Mouse (Mus musculus): ENCODE measurements around the gene Lypd6b. TPM values are rescaled to one million over a fixed set of nuclear protein-coding genes. Genes with fewer than 3 reads are reported as not detected.

Lypd6b gene
- polyA plus RNA-seq, 1 experiment, result not detected

DNA sequence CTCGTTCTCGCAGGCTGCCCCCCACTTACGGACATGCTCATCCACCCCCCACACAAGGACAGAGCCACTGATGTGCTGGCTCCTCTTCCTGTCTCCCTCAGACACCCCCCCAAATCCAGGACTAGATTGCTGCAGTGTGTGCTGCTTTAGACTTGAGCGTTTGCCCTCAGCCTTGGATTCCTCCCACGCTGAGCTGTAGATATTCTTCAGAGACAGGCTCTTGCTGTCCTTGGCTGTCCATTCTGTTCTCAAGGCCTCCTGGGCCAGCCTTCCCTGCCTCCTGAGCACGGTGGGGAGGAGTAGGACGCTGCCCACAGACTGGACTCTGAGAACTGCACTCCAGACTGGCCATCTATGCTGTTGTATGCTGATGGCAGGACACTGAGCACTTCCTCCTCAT lies 40.5 kb upstream of the Lypd6b start:
- Histone ChIP-seq H3K36me3 (ENCODE audit: control insufficient read depth) (no peaks in the 10 kb centered on the region), H3K4me3 (replicated peaks) (no peak overlapping the region), H3K4me1 (ENCODE audit: control insufficient read depth) (no peaks in the 10 kb centered on the region), H3K9me3 (ENCODE audit: control insufficient read depth, low read length) (no peaks in the 10 kb centered on the region), H3K27me3 (ENCODE audit: control insufficient read depth) (no peaks in the 10 kb centered on the region)
- TF ChIP-seq TAL1 (IDR thresholded peaks at IDR 0.05; ENCODE audit: low read length), result no peak
- TF ChIP-seq GATA1 (IDR thresholded peaks at IDR 0.05; ENCODE audit: low read length), result no peak

DNA sequence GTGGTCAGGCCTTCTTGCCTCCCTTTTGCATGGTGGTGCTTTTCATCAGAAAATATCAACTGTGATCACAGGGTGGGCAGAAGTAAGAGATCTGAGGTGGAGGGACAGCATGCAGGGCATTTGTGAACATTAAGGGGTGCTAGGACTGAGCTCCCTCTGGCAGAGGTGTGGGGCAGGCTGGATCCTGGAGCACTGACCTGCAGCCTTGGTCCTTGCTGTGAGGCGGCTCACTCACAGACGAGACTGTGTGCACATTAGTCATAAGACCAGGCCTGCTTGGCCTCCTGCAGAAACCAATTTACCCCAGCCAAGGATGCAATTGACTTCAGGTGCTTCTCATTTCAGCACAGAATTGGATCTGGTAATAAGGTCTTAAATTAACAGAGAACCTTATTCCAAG lies 39.8 kb upstream of the Lypd6b start:
- Histone ChIP-seq H3K4me1 (ENCODE audit: control insufficient read depth) (no peaks in the 10 kb centered on the region), H3K27me3 (ENCODE audit: control insufficient read depth) (no peaks in the 10 kb centered on the region), H3K36me3 (ENCODE audit: control insufficient read depth) (no peaks in the 10 kb centered on the region), H3K9me3 (ENCODE audit: control insufficient read depth, low read length) (no peaks in the 10 kb centered on the region), H3K4me3 (replicated peaks) (no peak overlapping the region)
- TF ChIP-seq GATA1 (IDR thresholded peaks at IDR 0.05; ENCODE audit: low read length) (no peak), TAL1 (IDR thresholded peaks at IDR 0.05; ENCODE audit: low read length) (no peak)

DNA sequence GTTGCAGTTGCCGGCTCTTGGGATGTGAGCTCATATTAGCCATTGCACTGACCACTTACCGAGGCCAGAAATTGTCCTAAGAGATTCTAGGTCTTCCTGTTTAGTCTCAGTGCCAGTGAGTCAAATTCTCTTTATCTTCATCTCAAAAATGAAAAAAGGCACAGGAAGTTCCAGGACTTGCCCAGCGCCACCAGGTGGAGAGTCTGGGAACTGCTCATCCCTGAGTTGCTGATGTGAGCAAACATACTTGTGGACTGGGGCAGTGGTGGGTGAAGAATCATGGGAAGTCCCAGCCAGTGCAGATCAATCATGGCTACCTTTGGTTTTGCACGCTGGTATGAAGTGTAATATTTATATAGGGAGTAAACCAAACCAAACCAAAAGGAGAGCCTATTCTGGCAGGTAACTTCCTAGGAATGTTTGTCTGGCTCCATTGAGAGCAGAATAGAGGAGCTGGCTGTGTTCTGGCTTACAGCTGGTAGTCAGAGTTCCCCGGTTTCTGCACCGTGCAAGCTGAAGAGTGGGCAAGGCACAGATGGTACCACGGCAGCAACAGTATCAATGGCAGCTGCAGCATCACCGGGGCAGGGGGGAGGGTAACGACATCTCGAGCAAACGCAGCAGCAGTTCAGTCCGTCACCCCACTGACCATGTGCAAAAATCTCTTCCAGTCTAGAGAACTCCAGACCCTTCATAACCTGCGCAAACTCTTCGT lies 38.7 kb upstream of the Lypd6b start:
- H3K4me3 ChIP-seq (replicated peaks), result no peak overlapping the region
- H3K4me1 ChIP-seq (ENCODE audit: control insufficient read depth), result no peaks in the 10 kb centered on the region
- no peaks in the 10 kb centered on the region for H3K36me3 ChIP-seq (ENCODE audit: control insufficient read depth)
- no peaks in the 10 kb centered on the region for H3K9me3 ChIP-seq (ENCODE audit: control insufficient read depth, low read length)
- H3K27me3 ChIP-seq (ENCODE audit: control insufficient read depth), result no peaks in the 10 kb centered on the region
- TF ChIP-seq GATA1 (IDR thresholded peaks at IDR 0.05; ENCODE audit: low read length) (no peak), TAL1 (IDR thresholded peaks at IDR 0.05; ENCODE audit: low read length) (no peak)

DNA sequence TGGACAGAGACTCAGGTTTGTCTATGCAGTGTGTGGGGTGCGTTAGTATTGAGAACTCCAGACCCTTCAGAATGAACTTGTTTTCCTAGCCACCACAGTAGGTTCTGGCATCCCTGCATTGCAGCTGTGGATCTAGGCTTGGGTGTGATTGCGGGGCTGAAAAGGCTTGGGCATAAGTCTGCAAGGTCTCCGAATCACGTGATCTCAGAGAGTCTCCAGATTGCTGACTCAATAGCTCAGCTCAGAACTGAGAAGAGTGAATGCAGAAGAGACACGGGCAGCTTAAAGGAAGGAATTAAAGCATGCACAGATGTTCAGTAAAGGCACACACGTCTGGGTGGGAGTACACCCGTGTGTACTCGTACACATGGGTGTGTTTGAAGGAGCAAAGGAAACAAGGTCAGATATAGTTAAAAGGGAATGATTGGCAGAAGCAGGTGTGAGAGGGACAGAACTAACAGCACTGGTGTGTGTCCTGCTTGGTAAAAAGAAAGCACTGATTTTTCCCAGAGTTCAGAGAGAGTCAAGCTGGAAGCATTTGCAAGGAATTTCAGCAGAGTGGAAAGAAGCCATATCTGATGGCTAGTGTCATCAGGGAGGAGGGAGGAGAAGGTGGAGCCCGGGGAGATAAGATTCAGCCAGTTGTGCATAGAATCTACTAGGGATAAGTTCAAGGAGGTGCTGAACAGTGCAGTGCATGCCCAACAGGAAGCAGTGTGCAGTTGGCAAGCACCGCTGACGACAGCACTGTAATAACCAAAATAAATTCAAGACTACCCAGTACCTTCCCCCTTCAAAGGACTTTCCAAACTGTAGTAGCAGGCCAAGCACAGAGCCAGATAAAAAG lies 37.5 kb upstream of the Lypd6b start:
- Histone ChIP-seq H3K4me1 (ENCODE audit: control insufficient read depth) (no peaks in the 10 kb centered on the region), H3K27me3 (ENCODE audit: control insufficient read depth) (no peaks in the 10 kb centered on the region), H3K4me3 (replicated peaks) (no peak overlapping the region), H3K36me3 (ENCODE audit: control insufficient read depth) (no peaks in the 10 kb centered on the region), H3K9me3 (ENCODE audit: control insufficient read depth, low read length) (no peaks in the 10 kb centered on the region)
- TF ChIP-seq GATA1 (IDR thresholded peaks at IDR 0.05; ENCODE audit: low read length), result no peak
- no peak for TF ChIP-seq TAL1 (IDR thresholded peaks at IDR 0.05; ENCODE audit: low read length)

DNA sequence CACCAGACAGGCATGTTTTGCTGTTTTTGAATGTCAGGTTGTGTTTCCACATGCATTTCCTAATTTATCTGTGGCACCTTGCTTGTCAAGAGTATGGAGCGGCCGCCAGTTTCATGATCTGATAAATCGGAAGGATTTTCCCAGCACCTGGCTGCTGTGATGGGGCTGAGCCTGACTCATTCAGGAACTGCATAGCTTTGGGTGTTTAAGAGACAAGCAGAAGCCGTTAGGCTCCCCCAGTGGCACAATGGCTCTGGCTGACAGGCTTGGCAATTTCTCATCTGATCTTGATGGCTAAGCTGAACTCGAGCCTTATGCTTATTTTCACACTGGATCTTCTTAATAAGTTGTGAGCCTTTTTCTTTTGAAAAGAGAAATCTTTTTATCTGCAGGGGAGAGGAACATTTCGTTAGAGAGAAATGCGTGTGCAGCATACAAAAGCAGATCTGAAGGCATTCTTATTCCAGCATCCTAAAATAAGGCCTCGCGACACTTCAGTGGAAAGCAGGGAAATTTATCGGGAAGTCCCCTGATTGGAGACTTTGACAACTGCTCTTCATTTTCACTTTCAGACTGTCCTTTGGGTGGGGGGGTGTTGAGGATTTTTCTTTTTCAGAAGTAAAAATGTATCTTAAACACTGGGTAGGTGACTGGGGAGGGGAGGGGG lies 35.8 kb upstream of the Lypd6b start:
- H3K27me3 ChIP-seq (ENCODE audit: control insufficient read depth), result no peaks in the 10 kb centered on the region
- H3K9me3 ChIP-seq (ENCODE audit: control insufficient read depth, low read length), result no peaks in the 10 kb centered on the region
- no peaks in the 10 kb centered on the region for H3K4me1 ChIP-seq (ENCODE audit: control insufficient read depth)
- TF ChIP-seq GATA1 (IDR thresholded peaks at IDR 0.05; ENCODE audit: low read length) (no peak), TAL1 (IDR thresholded peaks at IDR 0.05; ENCODE audit: low read length) (no peak)
- H3K4me3 ChIP-seq (replicated peaks), result no peak overlapping the region
- no peaks in the 10 kb centered on the region for H3K36me3 ChIP-seq (ENCODE audit: control insufficient read depth)

DNA sequence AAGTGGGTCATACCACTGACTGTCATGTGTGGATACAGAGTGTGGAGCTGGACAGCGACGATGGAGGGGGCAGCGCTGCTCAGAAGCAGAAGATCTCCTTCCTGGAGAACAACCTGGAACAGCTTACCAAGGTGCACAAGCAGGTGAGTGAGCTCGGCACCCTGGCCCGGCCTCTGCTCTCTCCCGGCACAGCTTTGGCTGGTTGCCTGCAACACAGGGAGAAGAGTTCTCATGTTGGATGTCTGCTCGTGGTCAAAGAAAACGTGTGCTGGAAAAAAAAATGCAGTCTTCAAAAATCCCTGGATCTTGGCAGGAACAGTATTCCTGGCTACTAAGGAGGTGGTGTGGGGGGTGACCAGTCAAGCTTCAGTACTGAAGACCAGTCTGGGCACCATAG lies 35.3 kb upstream of the Lypd6b start:
- TF ChIP-seq TAL1 (IDR thresholded peaks at IDR 0.05; ENCODE audit: low read length), result no peak
- TF ChIP-seq GATA1 (IDR thresholded peaks at IDR 0.05; ENCODE audit: low read length), result no peak
- H3K36me3 ChIP-seq (ENCODE audit: control insufficient read depth), result no peaks in the 10 kb centered on the region
- H3K4me3 ChIP-seq (replicated peaks), result no peak overlapping the region
- no peaks in the 10 kb centered on the region for H3K9me3 ChIP-seq (ENCODE audit: control insufficient read depth, low read length)
- no peaks in the 10 kb centered on the region for H3K4me1 ChIP-seq (ENCODE audit: control insufficient read depth)
- H3K27me3 ChIP-seq (ENCODE audit: control insufficient read depth), result no peaks in the 10 kb centered on the region

DNA sequence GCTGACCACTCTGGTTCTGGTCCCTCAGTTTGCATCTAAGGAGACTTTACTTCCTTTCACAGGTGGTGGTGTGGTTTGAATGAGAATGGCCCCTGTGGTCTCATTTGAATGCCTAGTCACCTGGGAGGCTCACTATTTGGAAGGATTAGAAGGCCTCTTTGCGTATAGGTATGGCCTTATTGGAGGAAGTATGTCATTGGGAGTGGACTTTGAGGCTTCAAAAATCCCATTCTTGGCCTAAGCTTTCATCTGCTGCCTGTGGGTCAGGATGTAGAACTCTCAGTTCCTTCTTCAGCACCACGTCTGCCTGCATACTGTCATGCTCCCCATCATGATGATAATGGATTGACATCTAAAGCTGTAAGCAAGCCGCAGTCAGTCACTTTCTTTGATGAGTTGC lies 34.4 kb upstream of the Lypd6b start:
- TF ChIP-seq TAL1 (IDR thresholded peaks at IDR 0.05; ENCODE audit: low read length) (no peak), GATA1 (IDR thresholded peaks at IDR 0.05; ENCODE audit: low read length) (no peak)
- Histone ChIP-seq H3K4me3 (replicated peaks) (no peak overlapping the region), H3K36me3 (ENCODE audit: control insufficient read depth) (no peaks in the 10 kb centered on the region), H3K27me3 (ENCODE audit: control insufficient read depth) (no peaks in the 10 kb centered on the region), H3K4me1 (ENCODE audit: control insufficient read depth) (no peaks in the 10 kb centered on the region), H3K9me3 (ENCODE audit: control insufficient read depth, low read length) (no peaks in the 10 kb centered on the region)

DNA sequence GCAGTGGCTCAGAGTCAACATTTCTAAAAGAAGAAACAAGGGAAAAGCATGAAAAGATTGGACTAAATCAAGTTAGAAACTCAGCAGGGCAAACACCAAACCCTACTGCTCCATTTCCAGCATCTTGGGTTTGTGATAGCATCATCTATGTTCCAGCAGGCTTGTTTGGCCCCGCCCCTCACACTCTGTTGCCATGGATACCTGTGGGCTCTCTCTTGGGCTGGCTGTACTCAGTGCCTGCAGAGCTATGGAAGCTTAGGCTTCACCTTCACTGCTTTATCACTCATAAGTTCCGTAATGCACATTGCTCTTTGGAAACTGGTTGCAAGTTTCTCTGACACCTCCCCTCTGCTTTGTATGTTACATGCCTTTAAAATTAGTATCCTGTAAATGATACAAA lies 32.4 kb upstream of the Lypd6b start:
- H3K36me3 ChIP-seq (ENCODE audit: control insufficient read depth), result no peaks in the 10 kb centered on the region
- H3K4me3 ChIP-seq (replicated peaks), result no peak overlapping the region
- no peaks in the 10 kb centered on the region for H3K27me3 ChIP-seq (ENCODE audit: control insufficient read depth)
- no peak for TF ChIP-seq GATA1 (IDR thresholded peaks at IDR 0.05; ENCODE audit: low read length)
- TF ChIP-seq TAL1 (IDR thresholded peaks at IDR 0.05; ENCODE audit: low read length), result no peak
- no peaks in the 10 kb centered on the region for H3K4me1 ChIP-seq (ENCODE audit: control insufficient read depth)
- no peaks in the 10 kb centered on the region for H3K9me3 ChIP-seq (ENCODE audit: control insufficient read depth, low read length)

DNA sequence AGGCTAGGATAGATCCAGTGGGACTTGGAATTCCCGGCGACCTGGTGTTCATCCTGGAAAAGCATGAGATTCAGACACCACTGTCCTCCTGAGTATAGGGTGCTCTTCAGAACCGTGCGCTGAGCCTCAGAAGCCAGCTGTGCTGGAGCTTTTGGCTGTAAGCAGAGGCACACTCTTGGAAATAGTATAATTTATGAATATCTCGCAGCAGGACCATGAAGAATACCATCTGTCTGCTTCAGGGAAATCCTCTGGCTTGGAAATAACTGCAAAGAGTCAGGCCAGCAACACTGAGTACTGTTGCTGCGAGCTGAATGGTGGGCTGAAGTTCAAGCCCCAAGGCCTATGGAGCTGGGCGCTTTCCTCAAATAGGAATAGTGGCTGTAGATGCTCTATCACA lies 29.9 kb upstream of the Lypd6b start:
- Histone ChIP-seq H3K4me3 (replicated peaks) (no peak overlapping the region), H3K9me3 (ENCODE audit: control insufficient read depth, low read length) (no peaks in the 10 kb centered on the region), H3K4me1 (ENCODE audit: control insufficient read depth) (no peaks in the 10 kb centered on the region), H3K36me3 (ENCODE audit: control insufficient read depth) (no peaks in the 10 kb centered on the region), H3K27me3 (ENCODE audit: control insufficient read depth) (no peaks in the 10 kb centered on the region)
- TF ChIP-seq TAL1 (IDR thresholded peaks at IDR 0.05; ENCODE audit: low read length), result no peak
- no peak for TF ChIP-seq GATA1 (IDR thresholded peaks at IDR 0.05; ENCODE audit: low read length)
